Mouse (Mus musculus): ENCODE measurements at regions not wholly inside any gene's neighbourhood (a gene's known extent, or its start where the extent isn't known, plus 50 kb on each side); places are given as distances from the start of the nearest gene placed in this dataset.

- no peaks in the 10 kb centered on the region for H3K36me3 ChIP-seq (ENCODE audit: control insufficient read depth, insufficient read depth)
- H3K4me2 ChIP-seq (ENCODE audit: low read length), result no peak overlapping the region
- no peaks in the 10 kb centered on the region for H3K9me3 ChIP-seq (ENCODE audit: control insufficient read depth, low read length)
- H3K27ac ChIP-seq (ENCODE audit: low read length), result no peak overlapping the region
- no peak overlapping the region for H3K4me3 ChIP-seq (replicated peaks; ENCODE audit: low read length)
- no peaks in the 10 kb centered on the region for H3K4me1 ChIP-seq (replicated peaks; ENCODE audit: control insufficient read depth, insufficient read depth, low read length)
- no peaks in the 10 kb centered on the region for H3K27me3 ChIP-seq (replicated peaks; ENCODE audit: control insufficient read depth, insufficient read depth, low read length)
- 67% methylated on average over 5 of the region's 5 CpGs for WGBS
- no peak overlapping the region for H3K9ac ChIP-seq (replicated peaks; ENCODE audit: low read depth, low read length)
- ATAC-seq, result peak; percentile 79
Measured at GRCm38 (mm10) chr3:139832599-139832998, 627.1 kb downstream of the Stpg2 start.

DNA sequence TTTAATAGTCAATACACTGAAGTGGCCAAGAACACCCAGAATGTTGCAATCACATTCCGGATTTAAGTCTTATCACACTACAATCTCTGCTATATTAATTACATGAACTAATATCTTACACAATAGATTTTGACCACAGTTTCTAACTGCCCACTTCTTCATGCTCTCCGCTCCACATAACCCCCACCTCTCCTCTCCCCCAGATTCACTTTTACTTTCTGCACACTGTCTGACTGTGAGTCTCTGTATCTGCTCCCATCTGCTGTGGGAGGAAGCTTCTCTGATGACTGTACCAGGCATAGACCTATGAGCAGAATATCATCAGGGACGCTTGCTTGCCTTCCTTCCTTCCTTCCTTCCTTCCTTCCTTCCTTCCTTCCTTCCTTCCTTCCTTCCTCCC is 636.5 kb downstream of the Stpg2 start:
- Histone ChIP-seq H3K9ac (replicated peaks; ENCODE audit: low read depth, low read length) (no peak overlapping the region), H3K27ac (ENCODE audit: low read length) (no peak overlapping the region), H3K4me3 (replicated peaks; ENCODE audit: low read length) (no peak overlapping the region), H3K27me3 (replicated peaks; ENCODE audit: control insufficient read depth, insufficient read depth, low read length) (no peaks in the 10 kb centered on the region), H3K36me3 (ENCODE audit: control insufficient read depth, insufficient read depth) (no peaks in the 10 kb centered on the region), H3K9me3 (ENCODE audit: control insufficient read depth, low read length) (no peaks in the 10 kb centered on the region), H3K4me1 (replicated peaks; ENCODE audit: control insufficient read depth, insufficient read depth, low read length) (no peaks in the 10 kb centered on the region; the same call in 1 of the 2 replicates), H3K4me2 (ENCODE audit: low read length) (no peak overlapping the region)
- no peak for ATAC-seq
- WGBS, result 91% methylated on average over 3 of the region's 3 CpGs

DNA sequence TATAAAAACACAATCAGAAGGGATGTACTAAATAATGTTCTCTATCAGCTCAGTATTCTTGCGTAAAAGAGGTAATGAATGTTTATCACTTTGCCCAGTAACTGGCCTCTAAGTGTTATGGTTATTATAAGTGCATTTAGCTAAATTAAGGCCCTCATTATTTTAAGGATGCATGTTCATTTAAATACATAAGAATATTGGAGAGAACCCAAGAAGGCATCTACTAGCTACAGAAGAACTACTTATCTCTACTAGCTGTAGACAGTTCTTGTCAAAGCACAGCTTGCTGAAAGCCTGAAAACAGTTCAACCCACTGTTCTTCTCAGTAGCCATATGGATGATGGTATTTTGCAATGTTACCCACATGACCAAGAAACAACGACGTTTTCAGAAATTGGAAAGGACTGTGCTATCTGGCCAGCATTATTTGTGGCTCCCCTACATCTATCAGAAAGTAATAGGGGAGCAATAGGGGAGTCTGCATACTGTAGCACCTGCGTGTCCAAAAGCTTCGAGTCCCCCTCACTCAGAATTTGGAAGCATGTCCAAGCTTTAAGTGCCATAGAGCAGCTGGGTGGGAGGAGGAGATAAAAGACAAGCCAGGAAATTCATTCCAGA is 637.6 kb downstream of the Stpg2 start:
- H3K9me3 ChIP-seq (ENCODE audit: control insufficient read depth, low read length), result no peaks in the 10 kb centered on the region
- 61% methylated on average over 5 of the region's 5 CpGs for WGBS
- no peak overlapping the region for H3K4me3 ChIP-seq (replicated peaks; ENCODE audit: low read length)
- H3K4me1 ChIP-seq (replicated peaks; ENCODE audit: control insufficient read depth, insufficient read depth, low read length), result no peaks in the 10 kb centered on the region; the same call in 1 of the 2 replicates
- ATAC-seq, result peak; percentile 86
- no peak overlapping the region for H3K9ac ChIP-seq (replicated peaks; ENCODE audit: low read depth, low read length)
- H3K27me3 ChIP-seq (replicated peaks; ENCODE audit: control insufficient read depth, insufficient read depth, low read length), result no peaks in the 10 kb centered on the region
- H3K4me2 ChIP-seq (ENCODE audit: low read length), result no peak overlapping the region
- no peaks in the 10 kb centered on the region for H3K36me3 ChIP-seq (ENCODE audit: control insufficient read depth, insufficient read depth)
- peak overlapping the region; percentile 74 for H3K27ac ChIP-seq (ENCODE audit: low read length)

- Histone ChIP-seq H3K9ac (replicated peaks; ENCODE audit: low read depth, low read length) (no peak overlapping the region), H3K27me3 (replicated peaks; ENCODE audit: control insufficient read depth, insufficient read depth, low read length) (no peaks in the 10 kb centered on the region), H3K4me1 (replicated peaks; ENCODE audit: control insufficient read depth, insufficient read depth, low read length) (no peaks in the 10 kb centered on the region; the same call in 1 of the 2 replicates), H3K27ac (ENCODE audit: low read length) (no peak overlapping the region), H3K4me3 (replicated peaks; ENCODE audit: low read length) (no peak overlapping the region), H3K36me3 (ENCODE audit: control insufficient read depth, insufficient read depth) (no peaks in the 10 kb centered on the region), H3K4me2 (ENCODE audit: low read length) (no peak overlapping the region), H3K9me3 (ENCODE audit: control insufficient read depth, low read length) (no peaks in the 10 kb centered on the region)
- WGBS, result 73% methylated on average over 3 of the region's 3 CpGs
- no peak for ATAC-seq
Measured at GRCm38 (mm10) chr3:139844443-139844842, 638.9 kb downstream of the Stpg2 start.

- no peak overlapping the region for H3K27ac ChIP-seq (ENCODE audit: low read length)
- no peaks in the 10 kb centered on the region for H3K36me3 ChIP-seq (ENCODE audit: control insufficient read depth, insufficient read depth)
- H3K9me3 ChIP-seq (ENCODE audit: control insufficient read depth, low read length), result no peaks in the 10 kb centered on the region
- WGBS, result 17% methylated on average over 5 of the region's 5 CpGs
- H3K4me3 ChIP-seq (replicated peaks; ENCODE audit: low read length), result no peak overlapping the region
- H3K27me3 ChIP-seq (replicated peaks; ENCODE audit: control insufficient read depth, insufficient read depth, low read length), result no peaks in the 10 kb centered on the region
- no peak overlapping the region for H3K4me2 ChIP-seq (ENCODE audit: low read length)
- no peak overlapping the region for H3K9ac ChIP-seq (replicated peaks; ENCODE audit: low read depth, low read length)
- ATAC-seq, result no peak
- H3K4me1 ChIP-seq (replicated peaks; ENCODE audit: control insufficient read depth, insufficient read depth, low read length), result no peaks in the 10 kb centered on the region; the same call in 1 of the 2 replicates
Measured at GRCm38 (mm10) chr3:139847826-139848225, 642.3 kb downstream of the Stpg2 start.

DNA sequence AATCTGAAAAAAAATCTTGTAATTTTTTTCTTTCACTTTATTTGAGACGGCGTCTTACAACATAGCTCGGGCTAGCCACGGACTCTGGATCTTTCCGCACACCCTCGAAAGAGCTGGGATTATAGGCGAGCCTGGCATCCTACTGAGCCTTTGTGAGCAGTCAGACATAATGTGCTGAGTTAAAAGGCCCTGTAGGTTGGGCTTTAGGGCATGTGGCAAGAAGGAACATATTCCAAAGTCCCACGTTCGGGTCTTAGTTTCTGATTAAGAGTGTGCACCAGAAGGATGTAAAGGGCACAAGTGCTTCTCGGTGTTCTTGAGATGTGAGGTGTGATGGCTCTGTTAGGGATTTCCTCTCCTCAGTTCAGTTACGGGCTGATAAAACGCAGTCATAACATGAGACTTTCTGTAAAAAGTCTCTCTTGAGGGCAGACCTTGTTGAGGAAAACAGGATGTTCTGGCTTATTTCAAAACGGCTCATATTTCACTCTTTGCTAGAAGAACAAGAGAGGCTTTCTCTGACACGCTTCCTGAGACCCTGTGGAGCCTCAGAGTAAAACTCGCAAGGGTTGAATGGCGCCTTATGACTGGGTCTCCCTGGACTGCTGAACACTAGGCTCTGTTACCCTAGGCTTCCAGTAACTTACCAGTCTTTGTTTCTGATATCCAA is 654.6 kb downstream of the Stpg2 start:
- no peaks in the 10 kb centered on the region for H3K27me3 ChIP-seq (replicated peaks; ENCODE audit: control insufficient read depth, insufficient read depth, low read length)
- no peak overlapping the region for H3K4me2 ChIP-seq (ENCODE audit: low read length)
- no peaks in the 10 kb centered on the region for H3K36me3 ChIP-seq (ENCODE audit: control insufficient read depth, insufficient read depth)
- no peaks in the 10 kb centered on the region for H3K9me3 ChIP-seq (ENCODE audit: control insufficient read depth, low read length)
- peaks cover 5% of the 10 kb centered on the region; the same call in 1 of the 2 replicates for H3K4me1 ChIP-seq (replicated peaks; ENCODE audit: control insufficient read depth, insufficient read depth, low read length)
- H3K27ac ChIP-seq (ENCODE audit: low read length), result no peak overlapping the region
- no peak overlapping the region for H3K4me3 ChIP-seq (replicated peaks; ENCODE audit: low read length)
- ATAC-seq, result 0 out of 2 replicates have a peak, but pooled peaks have one; percentile 40
- 57% methylated on average over 16 of the region's 16 CpGs for WGBS
- H3K9ac ChIP-seq (replicated peaks; ENCODE audit: low read depth, low read length), result no peak overlapping the region

- Histone ChIP-seq H3K27ac (ENCODE audit: low read length) (no peak overlapping the region), H3K9ac (replicated peaks; ENCODE audit: low read depth, low read length) (no peak overlapping the region), H3K4me1 (replicated peaks; ENCODE audit: control insufficient read depth, insufficient read depth, low read length) (peaks cover 5% of the 10 kb centered on the region; the same call in 1 of the 2 replicates), H3K4me2 (ENCODE audit: low read length) (no peak overlapping the region), H3K36me3 (ENCODE audit: control insufficient read depth, insufficient read depth) (no peaks in the 10 kb centered on the region), H3K27me3 (replicated peaks; ENCODE audit: control insufficient read depth, insufficient read depth, low read length) (no peaks in the 10 kb centered on the region), H3K9me3 (ENCODE audit: control insufficient read depth, low read length) (no peaks in the 10 kb centered on the region), H3K4me3 (replicated peaks; ENCODE audit: low read length) (no peak overlapping the region)
- WGBS, result 13% methylated on average over 9 of the region's 9 CpGs
- peak; percentile 66 for ATAC-seq
Measured at GRCm38 (mm10) chr3:139860831-139861371, 655.4 kb downstream of the Stpg2 start.

- Histone ChIP-seq H3K4me1 (replicated peaks; ENCODE audit: control insufficient read depth, insufficient read depth, low read length) (no peaks in the 10 kb centered on the region), H3K4me2 (ENCODE audit: low read length) (no peak overlapping the region), H3K9ac (replicated peaks; ENCODE audit: low read depth, low read length) (no peak overlapping the region), H3K4me3 (replicated peaks; ENCODE audit: low read length) (no peak overlapping the region), H3K27me3 (replicated peaks; ENCODE audit: control insufficient read depth, insufficient read depth, low read length) (no peaks in the 10 kb centered on the region), H3K27ac (ENCODE audit: low read length) (no peak overlapping the region), H3K9me3 (ENCODE audit: control insufficient read depth, low read length) (no peaks in the 10 kb centered on the region), H3K36me3 (ENCODE audit: control insufficient read depth, insufficient read depth) (no peaks in the 10 kb centered on the region)
- peak; percentile 36 for ATAC-seq
Measured at GRCm38 (mm10) chr3:139866329-139866728, 660.8 kb downstream of the Stpg2 start.

GRCm38 (mm10) chr3:139867030-139867429 is 661.5 kb downstream of the Stpg2 start:
- 87% methylated on average over 4 of the region's 4 CpGs for WGBS
- no peaks in the 10 kb centered on the region for H3K4me1 ChIP-seq (replicated peaks; ENCODE audit: control insufficient read depth, insufficient read depth, low read length)
- no peaks in the 10 kb centered on the region for H3K27me3 ChIP-seq (replicated peaks; ENCODE audit: control insufficient read depth, insufficient read depth, low read length)
- no peak overlapping the region for H3K4me3 ChIP-seq (replicated peaks; ENCODE audit: low read length)
- no peak for ATAC-seq
- H3K4me2 ChIP-seq (ENCODE audit: low read length), result no peak overlapping the region
- H3K9ac ChIP-seq (replicated peaks; ENCODE audit: low read depth, low read length), result no peak overlapping the region
- no peak overlapping the region for H3K27ac ChIP-seq (ENCODE audit: low read length)
- H3K9me3 ChIP-seq (ENCODE audit: control insufficient read depth, low read length), result no peaks in the 10 kb centered on the region
- no peaks in the 10 kb centered on the region for H3K36me3 ChIP-seq (ENCODE audit: control insufficient read depth, insufficient read depth)
